Mouse (Mus musculus): ENCODE measurements around the gene Gm14698.
"Not testable (repeated sequence)": the region's sequence is repeated elsewhere in the genome, so short reads cannot be mapped to it uniquely, and the experiment has no call there.

The Gm14698 gene

GRCm38 (mm10) chrX:68821059-68821458 is at the start of gene Gm14698:
Gm14698 (plus strand) TSS chrX:68821093.
- in situ Hi-C loops (cut with MboI) = not testable (repeated sequence)

- in situ Hi-C loops (cut with MboI) = not testable (repeated sequence)
These were observed 444 bp upstream of the Gm14698 start for GRCm38 (mm10) chrX:68820449-68820848.

GRCm38 (mm10) chrX:68839548-68840444 is 18.9 kb downstream of the Gm14698 start:
- in situ Hi-C loops (cut with MboI) = no loop called here

GRCm38 (mm10) chrX:68865145-68865544 is 44.3 kb downstream of the Gm14698 start:
- in situ Hi-C loops (cut with MboI) = no loop called here

All from mature B cell (primary cell).